Comparison of ENCODE assay signal across 8 mouse cellular contexts in genomic region chr13:12650020-12650876, GRCm38 (mm10).
A peak's percentile ranks its signal among the peaks of the same experiment; 100 is the strongest.
DNase-seq lines count a peak whose midpoint lies in the region; ATAC-seq and TF ChIP-seq lines count a peak whose summit lies in the region.
"Not testable (repeated sequence)": the region's sequence is repeated elsewhere in the genome, so short reads cannot be mapped to it uniquely, and the experiment has no call there.

No protein-coding gene starts in this region.

- not testable (repeated sequence) for H3K4me1 ChIP-seq in bone marrow, adult 2 months (ENCODE audit: control insufficient read depth, insufficient read depth, low read length); embryonic fibroblast, embryonic 13.5 days (ENCODE audit: control insufficient read depth, insufficient read depth, low read length); heart, embryonic 11.5 days (ENCODE audit: control insufficient read depth, insufficient read depth, low read length); kidney, embryonic 14.5 days (ENCODE audit: control insufficient read depth, insufficient read depth, low read length); limb, embryonic 14.5 days (ENCODE audit: control insufficient read depth, insufficient read depth, low read length); midbrain, embryonic 14.5 days (ENCODE audit: control insufficient read depth, insufficient read depth, low read length)

- under 1% methylated on average over 61 of the region's 79 CpGs for WGBS in bone marrow, adult 2 months
- under 1% methylated on average over 22 of the region's 79 CpGs for WGBS in heart, embryonic 11.5 days (ENCODE audit: insufficient replicate concordance)
- WGBS in kidney, embryonic 14.5 days: under 1% methylated on average over 22 of the region's 79 CpGs
- under 1% methylated on average over 23 of the region's 79 CpGs for WGBS in limb, embryonic 14.5 days
- WGBS in midbrain, embryonic 14.5 days: under 1% methylated on average over 55 of the region's 79 CpGs

- not testable (repeated sequence) for TF ChIP-seq POLR2A in bone marrow, adult 2 months (IDR thresholded peaks at IDR 0.05; ENCODE audit: borderline replicate concordance, control insufficient read depth, low read depth, low read length); limb, embryonic 14.5 days (IDR thresholded peaks at IDR 0.05; ENCODE audit: borderline replicate concordance, extremely low read depth, insufficient read depth, insufficient read length)
- TF ChIP-seq POLR2A in embryonic fibroblast, embryonic 13.5 days (IDR thresholded peaks at IDR 0.05; ENCODE audit: low read depth, low read length): peak; percentile 39; the same call in 1 of the 2 replicates

- H3K4me3 ChIP-seq in bone marrow, adult 2 months (replicated peaks; ENCODE audit: control insufficient read depth, low read depth, low read length): peak overlapping the region; percentile 57
- H3K4me3 ChIP-seq in embryonic fibroblast, embryonic 13.5 days (ENCODE audit: insufficient read depth, low read length): peak overlapping the region; percentile 52
- peak overlapping the region; percentile 45 for H3K4me3 ChIP-seq in heart, embryonic 11.5 days (ENCODE audit: low read depth, low read length)
- H3K4me3 ChIP-seq in kidney, embryonic 14.5 days (ENCODE audit: low read length): peak overlapping the region; percentile 39
- peak overlapping the region; percentile 36 for H3K4me3 ChIP-seq in limb, embryonic 14.5 days (replicated peaks; ENCODE audit: low read length)
- H3K4me3 ChIP-seq in midbrain, embryonic 14.5 days (replicated peaks; ENCODE audit: low read depth, low read length): peak overlapping the region; percentile 39

- H3K4me2 ChIP-seq in heart, embryonic 11.5 days: peak overlapping the region; percentile 56
- peak overlapping the region; percentile 42 for H3K4me2 ChIP-seq in kidney, embryonic 14.5 days (replicated peaks; ENCODE audit: low read depth, low read length)
- H3K4me2 ChIP-seq in limb, embryonic 14.5 days (replicated peaks; ENCODE audit: low read depth, low read length, severe bottlenecking): peak overlapping the region; percentile 43
- H3K4me2 ChIP-seq in midbrain, embryonic 14.5 days (ENCODE audit: low read length): peak overlapping the region; percentile 46

- DNase-seq in 3T3-L1 (ENCODE audit: low read depth, low spot score): peak; percentile 27
- peak; percentile 3 for DNase-seq in limb, embryonic 14.5 days (ENCODE audit: low spot score)
- DNase-seq in midbrain, embryonic 14.5 days: peak; percentile 75
- peak; percentile 19 to 43 for DNase-seq in spleen, postnatal 10 days (ENCODE audit: low spot score in 2 of 2)

- not testable (repeated sequence) for H3K27me3 ChIP-seq in heart, embryonic 11.5 days (ENCODE audit: control insufficient read depth, insufficient read depth, low read length); kidney, embryonic 14.5 days (ENCODE audit: control insufficient read depth, insufficient read depth, low read length); limb, embryonic 14.5 days (ENCODE audit: control insufficient read depth, insufficient read depth, low read length); midbrain, embryonic 14.5 days (ENCODE audit: control insufficient read depth, insufficient read depth, low read length)

- H3K9ac ChIP-seq in heart, embryonic 11.5 days (ENCODE audit: low read depth, low read length): 0 out of 2 replicates have a peak overlapping the region, but pooled peaks have one; percentile 46
- 0 out of 2 replicates have a peak overlapping the region, but pooled peaks have one; percentile 44 for H3K9ac ChIP-seq in kidney, embryonic 14.5 days (ENCODE audit: low read depth, low read length)
- H3K9ac ChIP-seq in limb, embryonic 14.5 days (ENCODE audit: low read depth, low read length, severe bottlenecking): peak overlapping the region; percentile 50
- H3K9ac ChIP-seq in midbrain, embryonic 14.5 days (replicated peaks; ENCODE audit: low read length): peak overlapping the region; percentile 53; the same call in 1 of the 2 replicates

- TF ChIP-seq CTCF in bone marrow, adult 2 months (IDR thresholded peaks at IDR 0.05; ENCODE audit: control insufficient read depth, insufficient read depth, low read length); embryonic fibroblast, embryonic 13.5 days (IDR thresholded peaks at IDR 0.05; ENCODE audit: borderline replicate concordance, insufficient read depth, low read length): not testable (repeated sequence)

- H3K36me3 ChIP-seq in heart, embryonic 11.5 days (ENCODE audit: control insufficient read depth, insufficient read depth, low read length); kidney, embryonic 14.5 days (ENCODE audit: control insufficient read depth, insufficient read depth, low read length); limb, embryonic 14.5 days (ENCODE audit: control insufficient read depth, insufficient read depth, low read length); midbrain, embryonic 14.5 days (ENCODE audit: control insufficient read depth, insufficient read depth, low read length): not testable (repeated sequence)

- H3K9me3 ChIP-seq in heart, embryonic 11.5 days (replicated peaks; ENCODE audit: control insufficient read depth, low read length); kidney, embryonic 14.5 days (ENCODE audit: control insufficient read depth, low read length); limb, embryonic 14.5 days (ENCODE audit: control insufficient read depth, low read length); midbrain, embryonic 14.5 days (ENCODE audit: control insufficient read depth, low read length): not testable (repeated sequence)

- ATAC-seq in heart, embryonic 11.5 days (replicated peaks; ENCODE audit: insufficient number of reproducible peaks, low FRiP score, low TSS enrichment): peak; percentile 81
- ATAC-seq in kidney, embryonic 14.5 days (ENCODE audit: low FRiP score, low TSS enrichment): peak; percentile 93
- peak; percentile 86 for ATAC-seq in limb, embryonic 14.5 days (ENCODE audit: low FRiP score, low read depth)
- peak; percentile 93 for ATAC-seq in midbrain, embryonic 14.5 days (ENCODE audit: low FRiP score, low TSS enrichment)

- peak overlapping the region; percentile 80 for H3K27ac ChIP-seq in bone marrow, adult 2 months (ENCODE audit: control insufficient read depth, insufficient read depth, low read depth, low read length, poor library complexity)
- H3K27ac ChIP-seq in embryonic fibroblast, embryonic 13.5 days (ENCODE audit: insufficient read depth, low read length); heart, embryonic 11.5 days (ENCODE audit: low read depth, low read length); kidney, embryonic 14.5 days (ENCODE audit: low read depth, low read length); limb, embryonic 14.5 days (replicated peaks; ENCODE audit: low read depth, low read length): not testable (repeated sequence)
- peak overlapping the region; percentile 77 for H3K27ac ChIP-seq in midbrain, embryonic 14.5 days (replicated peaks; ENCODE audit: low read depth, low read length)

Comparison
In these comparisons a context has a peak if more than half of its experiments do, and no peak if none do; other contexts are left out.
1. DNase-seq: peak in every context shown above with its lines; median percentile 75 in midbrain, embryonic 14.5 days; 31 in spleen, postnatal 10 days; 27 in 3T3-L1; 3 in limb, embryonic 14.5 days.